Mouse (Mus musculus) hindbrain, embryonic 11.5 days (tissue): ENCODE data around the gene Bace2. TPM values are rescaled to one million over a fixed set of nuclear protein-coding genes. Genes with fewer than 3 reads are reported as not detected.

ENCODE experiments used
- ATAC-seq: fragments of 200-750 bp; cut with Nextera tagmentation; 2 replicates; pipeline ENCODE4 v1.8.0; 2017; ENCODE audit warnings: mild to moderate bottlenecking, moderate TSS enrichment, moderate library complexity; ENCODE audit not compliant: low FRiP score
- DNase-seq: peaks from one replicate; pipeline ENCODE4 v3.0.0-alpha.2; 2015; ENCODE audit warnings: low spot score
- H3K27ac ChIP-seq: fragments of 300-500 bp; sonication (generic); 2 replicates; pipeline ENCODE4 v1.5.1; 2014; ENCODE audit warnings: mild to moderate bottlenecking, low read depth, low read length
- H3K27me3 ChIP-seq: fragments of 300-500 bp; sonication (generic); 2 replicates; pipeline ENCODE4 v1.6.1; 2014; ENCODE audit warnings: mild to moderate bottlenecking, low read length, moderate library complexity, mixed read lengths; ENCODE audit not compliant: control insufficient read depth, insufficient read depth
- H3K36me3 ChIP-seq: fragments of 300-500 bp; sonication (generic); 2 replicates; pipeline ENCODE4 v1.6.1; 2014; ENCODE audit warnings: mild to moderate bottlenecking, low read length, moderate library complexity, mixed read lengths; ENCODE audit not compliant: control insufficient read depth, insufficient read depth
- H3K4me1 ChIP-seq: fragments of 300-500 bp; sonication (generic); replicated peaks from 2 replicates; pipeline ENCODE4 v1.6.1; 2014; ENCODE audit warnings: low read length, mixed read lengths; ENCODE audit not compliant: control insufficient read depth, insufficient read depth
- H3K4me2 ChIP-seq: fragments of 300-500 bp; sonication (generic); replicated peaks from 2 replicates; pipeline ENCODE4 v1.6.1; 2014; ENCODE audit warnings: mild to moderate bottlenecking, low read depth, low read length
- H3K4me3 ChIP-seq: fragments of 300-500 bp; sonication (generic); 2 replicates; pipeline ENCODE4 v1.5.1; 2014; ENCODE audit warnings: low read depth, low read length
- H3K9ac ChIP-seq: fragments of 300-500 bp; sonication (generic); 2 replicates; pipeline ENCODE4 v1.6.1; 2014; ENCODE audit warnings: low read depth, low read length
- H3K9me3 ChIP-seq: fragments of 300-500 bp; sonication (generic); 2 replicates; pipeline ENCODE4 v1.6.1; 2016; ENCODE audit warnings: low read length; ENCODE audit not compliant: control insufficient read depth
- WGBS: fragments of 180-500 bp; shearing (Covaris S2); extraction: QIAGEN DNeasy Blood & Tissue Kit; methylation state at CpG from one replicate; pipeline ENCODE4 v1.1.7; 2014; 5-methylcytosine and 5-hydroxymethylcytosine counted together
- polyA plus RNA-seq: library from polyadenylated mRNA; unstranded; fragments of >200 nt; fragmentation: Nextera tagmentation; extraction: Ambion mirVana; gene quantifications from 2 replicates; pipeline ENCODE4 v1.2.1, GENCODE M21; 2014

The Bace2 gene
- polyA plus RNA-seq, 1 experiment from 2014 or later: 4.2 TPM

DNA sequence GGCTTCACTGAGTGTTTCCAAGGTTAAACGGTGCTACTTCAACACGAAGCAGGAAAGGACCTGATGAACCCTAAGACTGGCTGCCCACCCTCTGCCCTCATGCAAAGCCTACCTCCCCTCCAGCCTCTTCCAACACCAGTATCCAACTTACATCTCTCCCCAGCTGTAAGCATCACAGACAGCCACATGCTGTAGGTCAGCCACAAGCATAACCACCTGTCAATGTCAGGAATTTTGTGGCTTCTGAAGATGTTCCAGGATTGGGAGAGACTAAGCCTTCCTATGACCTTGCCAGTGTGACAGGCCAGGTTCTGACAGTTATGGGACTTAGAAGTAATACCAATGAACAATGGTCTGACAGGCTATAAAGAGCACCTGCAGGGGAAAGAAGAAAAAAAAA is 27.9 kb upstream of the Bace2 start:
- Histone ChIP-seq H3K9me3 (no peaks in the 10 kb centered on the region), H3K4me1 (no peaks in the 10 kb centered on the region), H3K9ac (no peak overlapping the region), H3K36me3 (no peaks in the 10 kb centered on the region), H3K27me3 (no peaks in the 10 kb centered on the region), H3K4me3 (no peak overlapping the region), H3K4me2 (no peak overlapping the region), H3K27ac (no peak overlapping the region)
- DNase-seq: no peak
- WGBS: 83% methylated on average over 2 of the region's 2 CpGs
- no peak for ATAC-seq

GRCm38 (mm10) chr16:97353013-97353412 is 3.5 kb upstream of the Bace2 start:
- 80% methylated on average over 2 of the region's 2 CpGs for WGBS
- peaks cover 6% of the 10 kb centered on the region; the same call in 1 of the 2 replicates for H3K4me1 ChIP-seq
- H3K9me3 ChIP-seq: no peaks in the 10 kb centered on the region
- H3K27me3 ChIP-seq: peaks cover 15% of the 10 kb centered on the region
- no peak overlapping the region for H3K4me3 ChIP-seq
- ATAC-seq (no peak), DNase-seq (no peak)
- H3K36me3 ChIP-seq: no peaks in the 10 kb centered on the region
- H3K27ac ChIP-seq: no peak overlapping the region
- no peak overlapping the region for H3K4me2 ChIP-seq
- H3K9ac ChIP-seq: no peak overlapping the region

DNA sequence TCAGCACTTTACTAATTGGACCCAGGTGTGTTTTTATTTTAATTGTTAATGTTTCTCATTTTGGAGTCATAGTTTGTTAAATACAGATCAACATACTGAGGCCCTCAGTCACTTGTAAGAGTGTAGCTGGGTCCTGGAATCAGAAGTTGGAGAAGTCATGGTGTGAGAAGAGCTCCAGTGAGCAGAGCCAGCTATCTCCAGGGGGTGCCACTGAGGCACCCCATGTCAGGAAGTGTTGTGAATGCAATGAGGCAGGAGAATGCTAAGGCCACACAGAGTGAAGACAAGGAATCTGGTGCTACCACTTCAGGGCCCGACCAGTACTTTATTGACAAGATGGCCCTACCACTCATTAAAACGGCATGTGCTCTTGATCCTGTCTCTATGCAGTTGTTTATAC is 1.9 kb upstream of the Bace2 start:
- H3K36me3 ChIP-seq: no peaks in the 10 kb centered on the region
- no peak for ATAC-seq
- no peak overlapping the region for H3K4me3 ChIP-seq
- H3K27me3 ChIP-seq: peaks cover 19% of the 10 kb centered on the region
- no peaks in the 10 kb centered on the region for H3K9me3 ChIP-seq
- H3K4me2 ChIP-seq: no peak overlapping the region
- H3K4me1 ChIP-seq: peaks cover 6% of the 10 kb centered on the region; the same call in 1 of the 2 replicates
- no peak overlapping the region for H3K9ac ChIP-seq
- DNase-seq: no peak
- no peak overlapping the region for H3K27ac ChIP-seq
- 73% methylated on average over 2 of the region's 2 CpGs for WGBS

DNA sequence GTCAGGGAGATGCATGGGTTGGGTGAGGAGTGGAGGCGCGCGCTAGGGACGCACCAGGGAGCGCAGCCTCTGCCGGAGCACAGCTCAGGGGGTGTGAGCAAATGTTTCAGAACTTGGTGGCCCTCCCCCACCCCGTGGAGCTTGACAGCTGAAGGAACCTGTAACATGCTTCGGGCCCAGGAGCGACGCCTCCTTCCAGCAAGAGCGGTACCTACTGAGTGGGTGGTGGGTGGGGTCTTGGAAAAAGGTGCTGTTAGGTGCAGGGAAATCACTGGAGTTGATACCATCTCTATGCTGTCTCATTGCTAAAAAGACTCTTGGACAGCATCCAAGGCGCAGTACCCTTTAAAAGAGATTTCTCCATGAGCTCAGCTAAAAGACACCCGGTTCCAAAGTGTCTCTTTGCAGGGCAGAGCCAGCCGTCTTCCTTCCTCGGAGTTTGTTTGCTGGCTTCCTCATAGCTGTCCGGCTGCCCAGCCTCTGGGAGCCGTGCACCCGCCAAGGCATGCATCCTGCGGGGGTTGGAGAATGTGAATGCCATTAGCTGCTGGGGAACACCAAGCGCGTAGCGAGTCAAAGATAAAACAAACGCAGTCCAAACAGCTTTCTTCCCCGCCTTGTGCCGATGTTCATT is 763 bp downstream of the Bace2 start:
- H3K9ac ChIP-seq: peak overlapping the region; percentile 57; the same call in 1 of the 2 replicates
- no peak overlapping the region for H3K27ac ChIP-seq
- peak; percentile 47 for DNase-seq
- WGBS: under 1% methylated on average over 25 of the region's 25 CpGs
- peak overlapping the region; percentile 53 for H3K4me3 ChIP-seq
- H3K27me3 ChIP-seq: peaks cover 19% of the 10 kb centered on the region
- peaks cover 6% of the 10 kb centered on the region; the same call in 1 of the 2 replicates for H3K4me1 ChIP-seq
- no peaks in the 10 kb centered on the region for H3K36me3 ChIP-seq
- peak; percentile 65 for ATAC-seq
- no peaks in the 10 kb centered on the region for H3K9me3 ChIP-seq
- peak overlapping the region; percentile 100 for H3K4me2 ChIP-seq

GRCm38 (mm10) chr16:97362231-97362888 is 5.8 kb downstream of the Bace2 start:
- H3K27ac ChIP-seq: no peak overlapping the region
- no peak overlapping the region for H3K4me3 ChIP-seq
- H3K4me1 ChIP-seq: peaks cover 3% of the 10 kb centered on the region; the same call in 1 of the 2 replicates
- DNase-seq (no peak), ATAC-seq (no peak)
- peaks cover 7% of the 10 kb centered on the region for H3K27me3 ChIP-seq
- no peaks in the 10 kb centered on the region for H3K9me3 ChIP-seq
- no peak overlapping the region for H3K4me2 ChIP-seq
- 87% methylated on average over 8 of the region's 8 CpGs for WGBS
- H3K9ac ChIP-seq: no peak overlapping the region
- no peaks in the 10 kb centered on the region for H3K36me3 ChIP-seq

DNA sequence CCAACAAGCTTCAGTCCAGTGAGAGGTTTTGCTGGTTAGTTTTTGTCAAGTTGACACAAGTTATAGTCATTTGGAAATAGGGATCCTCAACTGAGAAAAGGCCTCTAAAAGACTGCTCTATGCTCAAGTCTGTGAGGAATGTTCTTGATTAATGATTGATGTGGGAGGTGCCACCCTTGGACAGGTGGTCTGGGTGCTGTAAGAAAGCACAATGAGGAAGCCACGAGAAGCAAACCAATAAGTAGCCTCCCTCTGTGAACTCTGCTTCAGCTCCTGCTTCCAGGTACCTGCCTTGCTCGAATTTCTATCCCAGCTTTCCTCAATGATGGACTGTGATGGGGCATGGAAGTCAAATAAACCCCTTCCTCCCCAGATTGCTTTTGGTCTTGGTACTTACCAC is 9.6 kb downstream of the Bace2 start:
- no peaks in the 10 kb centered on the region for H3K9me3 ChIP-seq
- H3K27me3 ChIP-seq: no peaks in the 10 kb centered on the region
- no peak overlapping the region for H3K4me3 ChIP-seq
- no peak for ATAC-seq
- no peak overlapping the region for H3K4me2 ChIP-seq
- 44% methylated on average over 2 of the region's 2 CpGs for WGBS
- H3K36me3 ChIP-seq: no peaks in the 10 kb centered on the region
- no peaks in the 10 kb centered on the region for H3K4me1 ChIP-seq
- no peak overlapping the region for H3K27ac ChIP-seq
- H3K9ac ChIP-seq: no peak overlapping the region
- DNase-seq: no peak

DNA sequence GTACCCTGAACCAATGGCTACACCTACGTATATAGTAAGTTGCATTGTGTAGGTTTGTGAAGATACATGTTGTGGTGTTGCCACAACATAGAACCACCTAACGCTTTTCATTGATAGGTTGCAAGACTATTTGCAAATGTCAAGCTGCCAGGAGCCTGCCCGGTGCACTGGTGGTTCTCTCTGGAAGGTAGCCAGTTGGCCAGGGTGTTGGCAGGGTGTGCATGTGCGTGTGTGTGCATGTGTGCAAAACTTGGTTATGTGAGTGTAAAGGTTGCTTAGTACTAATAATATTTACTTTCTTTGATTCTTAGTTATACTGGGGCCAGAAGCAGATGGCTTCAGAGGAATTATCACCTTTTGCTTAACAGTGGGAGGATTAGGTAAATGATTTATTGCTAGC is 13.7 kb downstream of the Bace2 start:
- Histone ChIP-seq H3K4me1 (no peaks in the 10 kb centered on the region), H3K4me3 (no peak overlapping the region), H3K9me3 (no peaks in the 10 kb centered on the region), H3K27ac (no peak overlapping the region), H3K4me2 (no peak overlapping the region), H3K27me3 (no peaks in the 10 kb centered on the region), H3K36me3 (no peaks in the 10 kb centered on the region), H3K9ac (no peak overlapping the region)
- WGBS: 90% methylated on average over 4 of the region's 4 CpGs
- no peak for ATAC-seq
- no peak for DNase-seq

DNA sequence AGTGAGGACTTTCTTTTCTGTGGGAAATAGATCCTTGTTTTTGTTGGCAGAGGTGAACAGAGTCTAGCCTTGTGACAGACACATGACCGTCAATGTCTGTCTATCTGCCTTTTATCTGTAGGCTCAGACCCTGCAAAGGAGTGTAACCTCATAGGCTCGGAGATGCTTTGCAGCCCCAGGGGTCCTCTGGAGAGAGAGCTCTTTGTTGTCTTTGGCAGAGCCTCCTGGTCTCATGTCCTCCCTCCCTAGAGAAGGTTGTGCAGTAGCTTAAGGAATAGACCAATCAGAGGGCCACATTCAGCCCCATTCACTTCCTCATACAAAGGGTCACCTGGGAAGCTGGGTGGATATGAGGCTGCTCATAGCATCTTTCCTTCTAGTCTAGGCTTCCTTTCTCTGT is 31.4 kb downstream of the Bace2 start:
- H3K9ac ChIP-seq: no peak overlapping the region
- H3K9me3 ChIP-seq: no peaks in the 10 kb centered on the region
- no peak for ATAC-seq
- no peak overlapping the region for H3K4me3 ChIP-seq
- H3K27me3 ChIP-seq: no peaks in the 10 kb centered on the region
- DNase-seq: no peak
- no peak overlapping the region for H3K27ac ChIP-seq
- no peaks in the 10 kb centered on the region for H3K36me3 ChIP-seq
- 47% methylated on average over 2 of the region's 2 CpGs for WGBS
- no peak overlapping the region for H3K4me2 ChIP-seq
- H3K4me1 ChIP-seq: no peaks in the 10 kb centered on the region

DNA sequence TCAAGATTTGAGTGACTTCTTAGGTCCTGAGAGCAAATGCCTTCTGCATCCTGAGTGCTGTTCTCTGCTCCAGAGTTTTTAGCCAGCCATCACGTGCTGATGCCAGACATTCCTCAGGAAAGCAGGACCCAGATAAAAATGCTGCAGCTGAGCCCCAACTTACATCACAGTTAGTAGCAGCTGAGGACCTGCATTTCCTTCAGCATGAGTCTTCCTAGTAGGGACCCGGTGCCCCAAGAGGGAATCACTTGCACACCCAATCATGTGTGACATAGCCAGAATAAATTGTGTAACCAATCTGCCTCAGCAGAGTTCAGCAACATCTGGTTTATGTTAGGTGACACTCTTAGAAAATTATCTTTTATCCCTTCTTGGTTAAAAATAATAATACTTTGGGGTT is 34.7 kb downstream of the Bace2 start:
- WGBS: 49% methylated on average over 2 of the region's 2 CpGs
- DNase-seq: no peak

More for the DNA sequence above, 34.7 kb downstream of the Bace2 start:
- no peak overlapping the region for H3K9ac ChIP-seq
- no peak overlapping the region for H3K4me2 ChIP-seq
- H3K4me1 ChIP-seq: no peaks in the 10 kb centered on the region
- no peaks in the 10 kb centered on the region for H3K9me3 ChIP-seq
- no peaks in the 10 kb centered on the region for H3K27me3 ChIP-seq
- no peaks in the 10 kb centered on the region for H3K36me3 ChIP-seq
- no peak for ATAC-seq
- H3K4me3 ChIP-seq: no peak overlapping the region
- H3K27ac ChIP-seq: no peak overlapping the region
